Mouse (Mus musculus): ENCODE results near the gene Rnf44. TPM values are rescaled to one million over a fixed set of nuclear protein-coding genes. Genes with fewer than 3 reads are reported as not detected.

The Rnf44 gene
- 44.7 and 49.4 TPM in 2 replicates for polyA plus RNA-seq (2015; fragmentation: Nextera tagmentation; extraction: Ambion mirVana)

GRCm38 (mm10) chr13:54693558-54694347 is at the start of gene Rnf44:
TSS of gene Rnf44 (minus strand) at chr13:54693907.
- H3K36me3 ChIP-seq (ENCODE audit: control insufficient read depth, insufficient read depth, low read length): no peaks in the 10 kb centered on the region
- peak; percentile 99 for ATAC-seq (ENCODE audit: low read depth)

DNA sequence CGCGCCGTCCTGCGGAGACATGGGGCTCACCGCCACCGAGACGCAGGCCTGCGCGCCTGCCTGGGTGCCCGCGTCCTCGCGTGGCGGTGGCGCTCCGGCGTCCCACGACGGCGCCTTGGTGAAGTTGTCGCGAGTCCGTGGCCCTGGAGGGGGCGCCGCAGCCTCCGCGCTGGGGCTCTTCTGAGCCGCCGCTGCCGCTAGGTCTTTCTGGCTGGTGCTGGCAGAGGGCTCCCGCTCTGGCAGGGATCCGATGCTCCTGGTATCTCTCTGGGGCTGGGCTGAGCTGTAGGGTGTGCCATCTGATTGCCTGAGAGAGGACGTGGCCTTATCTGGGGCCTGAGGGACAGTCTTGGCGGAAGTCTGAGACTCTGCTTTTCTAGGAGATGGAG is 44.5 kb upstream of the Rnf44 start:
- peak overlapping the region; percentile 41 for H3K4me3 ChIP-seq (ENCODE audit: low read length)
- peak overlapping the region; percentile 67 for H3K4me2 ChIP-seq (ENCODE audit: low read depth, low read length)
- peaks cover 42% of the 10 kb centered on the region for H3K27me3 ChIP-seq (ENCODE audit: control insufficient read depth, insufficient read depth, low read depth, low read length)
- ATAC-seq (ENCODE audit: low read depth): no peak
- no peak overlapping the region for H3K9ac ChIP-seq (ENCODE audit: low read length)
- H3K36me3 ChIP-seq (ENCODE audit: control insufficient read depth, insufficient read depth, low read length): no peaks in the 10 kb centered on the region
- H3K4me1 ChIP-seq (replicated peaks; ENCODE audit: control insufficient read depth, insufficient read depth, low read length): peaks cover 9% of the 10 kb centered on the region
- H3K9me3 ChIP-seq (ENCODE audit: control insufficient read depth, low read length): no peaks in the 10 kb centered on the region
- 1% methylated on average over 21 of the region's 34 CpGs for WGBS
- no peak overlapping the region for H3K27ac ChIP-seq (ENCODE audit: low read length)

More at GRCm38 (mm10) chr13:54693558-54694347, at the start of gene Rnf44:
- Histone ChIP-seq H3K4me3 (ENCODE audit: low read length) (peak within 1 kb of the TSS; percentile 80), H3K9me3 (ENCODE audit: control insufficient read depth, low read length) (no peaks in the 10 kb centered on the region), H3K27me3 (ENCODE audit: control insufficient read depth, insufficient read depth, low read depth, low read length) (no peaks in the 10 kb centered on the region), H3K9ac (ENCODE audit: low read length) (peak within 1 kb of the TSS; percentile 97), H3K27ac (ENCODE audit: low read length) (peak within 1 kb of the TSS; percentile 93), H3K4me2 (ENCODE audit: low read depth, low read length) (peak within 1 kb of the TSS; percentile 83), H3K4me1 (replicated peaks; ENCODE audit: control insufficient read depth, insufficient read depth, low read length) (peaks cover 19% of the 10 kb centered on the region)
- 0% methylated on average over 77 of the region's 92 CpGs for WGBS

DNA sequence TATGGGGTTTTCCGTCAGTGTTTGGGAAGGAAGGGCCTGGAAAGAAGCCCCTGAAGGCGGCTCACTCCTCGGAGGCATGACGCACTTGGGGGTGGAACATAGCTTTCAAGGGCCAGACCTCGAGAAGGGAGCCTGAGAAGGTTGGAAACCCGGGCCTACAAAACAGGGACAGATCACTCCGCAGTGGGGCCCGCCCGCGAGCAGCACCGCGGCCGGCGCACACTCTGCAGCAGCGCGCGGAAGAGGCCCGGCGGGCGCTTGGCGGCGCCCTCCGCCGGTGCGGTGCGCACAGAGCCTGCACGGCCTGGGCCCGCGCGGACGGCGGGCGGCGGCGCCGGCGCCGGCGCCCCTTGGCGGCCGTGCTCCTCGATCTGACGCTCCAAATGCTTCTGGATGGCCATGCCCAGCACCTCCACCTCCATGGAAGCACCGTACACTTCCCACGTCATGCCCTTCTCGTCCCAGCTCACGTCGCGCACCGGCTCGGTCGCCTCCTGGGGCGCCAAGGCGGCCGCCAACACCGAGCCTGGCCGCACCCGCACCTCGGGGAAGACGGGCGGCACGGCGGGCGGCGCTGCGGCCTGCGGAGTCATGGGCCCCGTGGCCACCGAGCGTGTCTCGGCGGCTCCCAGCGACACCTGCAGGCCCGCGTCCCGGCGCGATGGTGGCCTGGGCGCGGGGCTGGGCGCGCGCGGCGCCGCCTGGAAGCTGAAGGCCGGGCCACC is 43.9 kb upstream of the Rnf44 start:
- ATAC-seq (ENCODE audit: low read depth): peak; percentile 72

GRCm38 (mm10) chr13:54736931-54737330 is 43.2 kb upstream of the Rnf44 start:
- Histone ChIP-seq H3K9me3 (ENCODE audit: control insufficient read depth, low read length) (no peaks in the 10 kb centered on the region), H3K36me3 (ENCODE audit: control insufficient read depth, insufficient read depth, low read length) (no peaks in the 10 kb centered on the region), H3K9ac (ENCODE audit: low read length) (no peak overlapping the region), H3K4me2 (ENCODE audit: low read depth, low read length) (no peak overlapping the region), H3K4me3 (ENCODE audit: low read length) (no peak overlapping the region), H3K27me3 (ENCODE audit: control insufficient read depth, insufficient read depth, low read depth, low read length) (peaks cover 42% of the 10 kb centered on the region), H3K27ac (ENCODE audit: low read length) (no peak overlapping the region), H3K4me1 (replicated peaks; ENCODE audit: control insufficient read depth, insufficient read depth, low read length) (peaks cover 9% of the 10 kb centered on the region)
- 20% methylated on average over 3 of the region's 3 CpGs for WGBS
- no peak for ATAC-seq (ENCODE audit: low read depth)

More for the DNA sequence above, 43.9 kb upstream of the Rnf44 start:
- no peaks in the 10 kb centered on the region for H3K9me3 ChIP-seq (ENCODE audit: control insufficient read depth, low read length)
- H3K4me1 ChIP-seq (replicated peaks; ENCODE audit: control insufficient read depth, insufficient read depth, low read length): peaks cover 9% of the 10 kb centered on the region
- H3K36me3 ChIP-seq (ENCODE audit: control insufficient read depth, insufficient read depth, low read length): no peaks in the 10 kb centered on the region
- H3K4me2 ChIP-seq (ENCODE audit: low read depth, low read length): peak overlapping the region; percentile 67
- H3K27me3 ChIP-seq (ENCODE audit: control insufficient read depth, insufficient read depth, low read depth, low read length): peaks cover 42% of the 10 kb centered on the region
- no peak overlapping the region for H3K27ac ChIP-seq (ENCODE audit: low read length)
- no peak overlapping the region for H3K9ac ChIP-seq (ENCODE audit: low read length)
- peak overlapping the region; percentile 41 for H3K4me3 ChIP-seq (ENCODE audit: low read length)
- WGBS: 2% methylated on average over 56 of the region's 87 CpGs

- 43% methylated on average over 11 of the region's 11 CpGs for WGBS
- no peak overlapping the region for H3K4me3 ChIP-seq (ENCODE audit: low read length)
- H3K27ac ChIP-seq (ENCODE audit: low read length): no peak overlapping the region
- H3K4me1 ChIP-seq (replicated peaks; ENCODE audit: control insufficient read depth, insufficient read depth, low read length): no peaks in the 10 kb centered on the region
- H3K27me3 ChIP-seq (ENCODE audit: control insufficient read depth, insufficient read depth, low read depth, low read length): no peaks in the 10 kb centered on the region
- no peak overlapping the region for H3K4me2 ChIP-seq (ENCODE audit: low read depth, low read length)
- ATAC-seq (ENCODE audit: low read depth): no peak
- no peaks in the 10 kb centered on the region for H3K36me3 ChIP-seq (ENCODE audit: control insufficient read depth, insufficient read depth, low read length)
- H3K9me3 ChIP-seq (ENCODE audit: control insufficient read depth, low read length): no peaks in the 10 kb centered on the region
- no peak overlapping the region for H3K9ac ChIP-seq (ENCODE audit: low read length)
These were observed 32.4 kb upstream of the Rnf44 start for GRCm38 (mm10) chr13:54726131-54726530.

- H3K4me2 ChIP-seq (ENCODE audit: low read depth, low read length): no peak overlapping the region
- H3K4me3 ChIP-seq (ENCODE audit: low read length): no peak overlapping the region
- no peaks in the 10 kb centered on the region for H3K27me3 ChIP-seq (ENCODE audit: control insufficient read depth, insufficient read depth, low read depth, low read length)
- H3K9ac ChIP-seq (ENCODE audit: low read length): no peak overlapping the region
- no peak overlapping the region for H3K27ac ChIP-seq (ENCODE audit: low read length)
- no peaks in the 10 kb centered on the region for H3K36me3 ChIP-seq (ENCODE audit: control insufficient read depth, insufficient read depth, low read length)
- WGBS: 93% methylated on average over 3 of the region's 3 CpGs
- no peak for ATAC-seq (ENCODE audit: low read depth)
- no peaks in the 10 kb centered on the region for H3K9me3 ChIP-seq (ENCODE audit: control insufficient read depth, low read length)
- H3K4me1 ChIP-seq (replicated peaks; ENCODE audit: control insufficient read depth, insufficient read depth, low read length): no peaks in the 10 kb centered on the region
These were observed 29.4 kb upstream of the Rnf44 start for GRCm38 (mm10) chr13:54723143-54723542.

- Histone ChIP-seq H3K27me3 (ENCODE audit: control insufficient read depth, insufficient read depth, low read depth, low read length) (no peaks in the 10 kb centered on the region), H3K9ac (ENCODE audit: low read length) (no peak overlapping the region), H3K36me3 (ENCODE audit: control insufficient read depth, insufficient read depth, low read length) (no peaks in the 10 kb centered on the region), H3K4me2 (ENCODE audit: low read depth, low read length) (no peak overlapping the region), H3K9me3 (ENCODE audit: control insufficient read depth, low read length) (no peaks in the 10 kb centered on the region), H3K4me3 (ENCODE audit: low read length) (no peak overlapping the region), H3K4me1 (replicated peaks; ENCODE audit: control insufficient read depth, insufficient read depth, low read length) (no peaks in the 10 kb centered on the region), H3K27ac (ENCODE audit: low read length) (no peak overlapping the region)
- 4% methylated on average over 5 of the region's 5 CpGs for WGBS
- no peak for ATAC-seq (ENCODE audit: low read depth)
These were observed 23.2 kb upstream of the Rnf44 start for GRCm38 (mm10) chr13:54716916-54717315.

GRCm38 (mm10) chr13:54714996-54715395 is 21.3 kb upstream of the Rnf44 start:
- Histone ChIP-seq H3K4me1 (replicated peaks; ENCODE audit: control insufficient read depth, insufficient read depth, low read length) (no peaks in the 10 kb centered on the region), H3K4me2 (ENCODE audit: low read depth, low read length) (no peak overlapping the region), H3K27ac (ENCODE audit: low read length) (no peak overlapping the region), H3K4me3 (ENCODE audit: low read length) (no peak overlapping the region), H3K27me3 (ENCODE audit: control insufficient read depth, insufficient read depth, low read depth, low read length) (no peaks in the 10 kb centered on the region), H3K9me3 (ENCODE audit: control insufficient read depth, low read length) (no peaks in the 10 kb centered on the region), H3K36me3 (ENCODE audit: control insufficient read depth, insufficient read depth, low read length) (no peaks in the 10 kb centered on the region), H3K9ac (ENCODE audit: low read length) (no peak overlapping the region)
- no peak for ATAC-seq (ENCODE audit: low read depth)
- 58% methylated on average over 10 of the region's 10 CpGs for WGBS

- Histone ChIP-seq H3K36me3 (ENCODE audit: control insufficient read depth, insufficient read depth, low read length) (no peaks in the 10 kb centered on the region), H3K4me1 (replicated peaks; ENCODE audit: control insufficient read depth, insufficient read depth, low read length) (no peaks in the 10 kb centered on the region), H3K27me3 (ENCODE audit: control insufficient read depth, insufficient read depth, low read depth, low read length) (no peaks in the 10 kb centered on the region), H3K4me3 (ENCODE audit: low read length) (no peak overlapping the region), H3K9ac (ENCODE audit: low read length) (no peak overlapping the region), H3K4me2 (ENCODE audit: low read depth, low read length) (no peak overlapping the region), H3K9me3 (ENCODE audit: control insufficient read depth, low read length) (no peaks in the 10 kb centered on the region), H3K27ac (ENCODE audit: low read length) (no peak overlapping the region)
- no peak for ATAC-seq (ENCODE audit: low read depth)
- 40% methylated on average over 4 of the region's 4 CpGs for WGBS
These were observed 20.7 kb upstream of the Rnf44 start for GRCm38 (mm10) chr13:54714393-54714792.
